Mouse (Mus musculus) hindbrain, postnatal 0 days (tissue): ENCODE results near the gene Fbxw8. TPM values are rescaled to one million over a fixed set of nuclear protein-coding genes. Genes with fewer than 3 reads are reported as not detected.
A peak's percentile ranks its signal among the peaks of the same experiment; 100 is the strongest.

Experiments used
- ATAC-seq: fragments of 200-750 bp; cut with Nextera tagmentation; 2 replicates; pipeline ENCODE4 v1.8.0; 2017; ENCODE audit warnings: mild to moderate bottlenecking, moderate TSS enrichment, moderate library complexity
- DNase-seq: peaks from one replicate; pipeline ENCODE4 v3.0.0-alpha.2; 2015; ENCODE audit warnings: low spot score
- H3K27ac ChIP-seq: fragments of 300-500 bp; sonication (generic); 2 replicates; pipeline ENCODE4 v1.5.1; 2014; ENCODE audit warnings: mild to moderate bottlenecking
- H3K27me3 ChIP-seq: fragments of 300-500 bp; sonication (generic); 2 replicates; pipeline ENCODE4 v1.6.1; 2014; ENCODE audit warnings: low read length, mixed read lengths; ENCODE audit not compliant: insufficient read depth
- H3K36me3 ChIP-seq: fragments of 300-500 bp; sonication (generic); 2 replicates; pipeline ENCODE4 v1.6.1; 2014; ENCODE audit warnings: low read length, mixed read lengths; ENCODE audit not compliant: insufficient read depth
- H3K4me1 ChIP-seq: fragments of 300-500 bp; sonication (generic); 2 replicates; pipeline ENCODE4 v1.6.1; 2014; ENCODE audit warnings: antibody characterized with exemption, low read length, mixed read lengths; ENCODE audit not compliant: insufficient read depth
- H3K4me2 ChIP-seq: fragments of 300-500 bp; sonication (generic); 2 replicates; pipeline ENCODE4 v1.6.1; 2014; ENCODE audit warnings: low read depth, mild to moderate bottlenecking, low read length, moderate library complexity, mixed read lengths
- H3K4me3 ChIP-seq: fragments of 300-500 bp; sonication (generic); 2 replicates; pipeline ENCODE4 v1.5.1; 2014; ENCODE audit warnings: low read length
- H3K9ac ChIP-seq: fragments of 300-500 bp; sonication (generic); replicated peaks from 2 replicates; pipeline ENCODE4 v1.6.1; 2014; ENCODE audit warnings: mild to moderate bottlenecking, low read length, moderate library complexity, mixed read lengths
- H3K9me3 ChIP-seq: fragments of 300-500 bp; sonication (generic); 2 replicates; pipeline ENCODE4 v1.6.1; 2016; ENCODE audit warnings: low read length, mixed read lengths
- CTCF ChIP-seq: IDR thresholded peaks from 2 replicates; pipeline ENCODE4 v1.5.1; 2016; ENCODE audit warnings: antibody characterized with exemption, control low read depth, low read depth
- WGBS: fragments of 180-500 bp; shearing (Covaris S2); extraction: QIAGEN DNeasy Blood & Tissue Kit; methylation state at CpG from one replicate; pipeline ENCODE4 v1.1.7; 2014; 5-methylcytosine and 5-hydroxymethylcytosine counted together
- polyA plus RNA-seq: library from polyadenylated mRNA; unstranded; fragments of >200 nt; fragmentation: Nextera tagmentation; extraction: Ambion mirVana; gene quantifications from 2 replicates; pipeline ENCODE4 v1.2.1, GENCODE M21; 2015
- total RNA-seq: library from RNA; depleted of rRNA; stranded (reverse); fragments of >200 nt; gene quantifications from 2 replicates; pipeline ENCODE4 v1.2.3, GENCODE M21; 2014

The Fbxw8 gene
- total and polyA plus RNA-seq, 2 experiments from 2014 or later: 18.0 to 57.5 TPM

- Histone ChIP-seq H3K9me3 (no peaks in the 10 kb centered on the region), H3K4me2 (no peak overlapping the region), H3K9ac (no peak overlapping the region), H3K27ac (no peak overlapping the region), H3K4me1 (peaks cover 2% of the 10 kb centered on the region), H3K36me3 (no peaks in the 10 kb centered on the region), H3K4me3 (no peak overlapping the region), H3K27me3 (no peaks in the 10 kb centered on the region)
- WGBS: 39% methylated on average over 8 of the region's 8 CpGs
- TF ChIP-seq CTCF: no peak
- DNase-seq: peak; percentile 39
- ATAC-seq: no peak
Observed at GRCm38 (mm10) chr5:118057508-118058111, 97.7 kb downstream of the Fbxw8 start.

- H3K27me3 ChIP-seq: no peaks in the 10 kb centered on the region
- ATAC-seq: no peak
- no peak for DNase-seq
- no peak overlapping the region for H3K27ac ChIP-seq
- no peak overlapping the region for H3K9ac ChIP-seq
- H3K36me3 ChIP-seq: no peaks in the 10 kb centered on the region
- no peak overlapping the region for H3K4me2 ChIP-seq
- WGBS: 89% methylated on average over 2 of the region's 2 CpGs
- no peaks in the 10 kb centered on the region; the same call in 1 of the 2 replicates for H3K4me1 ChIP-seq
- no peak overlapping the region for H3K4me3 ChIP-seq
- TF ChIP-seq CTCF: no peak
- no peaks in the 10 kb centered on the region for H3K9me3 ChIP-seq
Observed at GRCm38 (mm10) chr5:118053205-118053604, 102.1 kb downstream of the Fbxw8 start.

- TF ChIP-seq CTCF: no peak
- no peak for ATAC-seq
- Histone ChIP-seq H3K4me1 (no peaks in the 10 kb centered on the region), H3K9ac (no peak overlapping the region), H3K36me3 (no peaks in the 10 kb centered on the region), H3K4me3 (no peak overlapping the region), H3K27ac (no peak overlapping the region), H3K9me3 (no peaks in the 10 kb centered on the region), H3K27me3 (no peaks in the 10 kb centered on the region), H3K4me2 (no peak overlapping the region)
- no peak for DNase-seq
- WGBS: 74% methylated on average over 8 of the region's 8 CpGs
Observed at GRCm38 (mm10) chr5:118051981-118052662, 103.1 kb downstream of the Fbxw8 start.

- Histone ChIP-seq H3K4me1 (no peaks in the 10 kb centered on the region), H3K4me3 (no peak overlapping the region), H3K9ac (no peak overlapping the region), H3K9me3 (no peaks in the 10 kb centered on the region), H3K36me3 (no peaks in the 10 kb centered on the region), H3K27me3 (no peaks in the 10 kb centered on the region), H3K27ac (no peak overlapping the region), H3K4me2 (no peak overlapping the region)
- no peak for ATAC-seq
- 86% methylated on average over 4 of the region's 4 CpGs for WGBS
- DNase-seq: no peak
- TF ChIP-seq CTCF: no peak
Observed at GRCm38 (mm10) chr5:118050743-118051142, 104.5 kb downstream of the Fbxw8 start.

DNA sequence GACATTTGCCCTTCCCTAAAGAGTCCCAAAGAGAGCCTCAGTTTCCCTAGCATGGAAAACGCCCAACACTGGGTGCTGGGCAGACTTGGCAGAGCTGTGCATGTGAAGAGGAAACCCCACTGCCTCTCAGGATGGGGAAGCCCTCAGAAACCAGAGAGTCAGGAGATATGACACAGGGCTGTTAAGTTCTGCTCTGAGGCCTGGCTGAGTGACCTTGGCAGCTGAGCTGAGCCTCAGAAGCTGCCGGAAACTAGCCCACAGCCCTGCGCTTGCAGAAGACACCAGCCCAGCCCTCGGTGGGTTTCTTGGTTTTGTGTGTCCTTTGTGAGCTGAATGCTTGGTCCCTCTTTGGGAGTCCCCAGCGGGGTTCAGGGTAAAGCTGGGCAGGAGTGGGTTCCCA lies 106.3 kb downstream of the Fbxw8 start:
- WGBS: 90% methylated on average over 5 of the region's 5 CpGs
- Histone ChIP-seq H3K4me1 (no peaks in the 10 kb centered on the region), H3K9ac (no peak overlapping the region), H3K36me3 (no peaks in the 10 kb centered on the region), H3K27me3 (no peaks in the 10 kb centered on the region), H3K9me3 (no peaks in the 10 kb centered on the region), H3K4me3 (no peak overlapping the region), H3K27ac (no peak overlapping the region), H3K4me2 (no peak overlapping the region)
- TF ChIP-seq CTCF: no peak
- DNase-seq (no peak), ATAC-seq (no peak)

DNA sequence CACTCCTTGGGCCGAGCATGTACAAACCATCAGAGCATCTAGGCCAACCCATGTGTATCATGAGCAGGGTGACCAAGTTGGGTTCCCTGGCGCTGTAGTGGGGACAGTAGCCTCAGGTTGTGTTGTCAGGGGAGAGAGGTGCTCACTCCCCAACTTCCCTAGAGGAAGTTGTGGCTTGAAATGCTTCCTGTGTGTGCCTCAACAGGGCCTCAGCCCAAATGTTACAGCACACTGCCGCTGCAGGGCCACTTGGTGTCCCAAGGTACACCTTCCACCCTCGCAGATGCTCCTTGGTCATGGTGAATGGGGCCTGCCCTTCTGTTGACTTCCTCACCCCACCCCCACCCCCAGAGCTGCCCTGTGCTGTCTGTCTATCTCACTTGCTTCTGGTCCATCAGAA lies 106.9 kb downstream of the Fbxw8 start:
- no peaks in the 10 kb centered on the region for H3K4me1 ChIP-seq
- 88% methylated on average over 4 of the region's 4 CpGs for WGBS
- no peaks in the 10 kb centered on the region for H3K27me3 ChIP-seq
- no peak overlapping the region for H3K4me2 ChIP-seq
- no peak for TF ChIP-seq CTCF
- ATAC-seq (no peak), DNase-seq (no peak)
- no peaks in the 10 kb centered on the region for H3K9me3 ChIP-seq
- no peak overlapping the region for H3K4me3 ChIP-seq
- no peak overlapping the region for H3K27ac ChIP-seq
- no peaks in the 10 kb centered on the region for H3K36me3 ChIP-seq
- no peak overlapping the region for H3K9ac ChIP-seq

- Histone ChIP-seq H3K9me3 (no peaks in the 10 kb centered on the region), H3K27me3 (no peaks in the 10 kb centered on the region), H3K4me1 (no peaks in the 10 kb centered on the region), H3K36me3 (no peaks in the 10 kb centered on the region), H3K4me3 (no peak overlapping the region), H3K27ac (no peak overlapping the region), H3K4me2 (no peak overlapping the region), H3K9ac (no peak overlapping the region)
- WGBS: 85% methylated on average over 14 of the region's 14 CpGs
- TF ChIP-seq CTCF: no peak
- DNase-seq: no peak
- no peak for ATAC-seq
Observed at GRCm38 (mm10) chr5:118047091-118047757, 108.0 kb downstream of the Fbxw8 start.
